Mouse (Mus musculus): Measurements from ENCODE around the gene Dimt1.
"Not testable (repeated sequence)": the region's sequence is repeated elsewhere in the genome, so short reads cannot be mapped to it uniquely, and the experiment has no call there.

Dimt1 gene

GRCm38 (mm10) chr13:106946594-106947540, at the start of gene Dimt1:
TSS of gene Dimt1 (plus strand) at chr13:106947127.
- peak; percentile 95 for DNase-seq (ENCODE audit: low spot score)

- no peak for DNase-seq (ENCODE audit: low spot score)
Measured at GRCm38 (mm10) chr13:106904637-106905036, 42.3 kb upstream of the Dimt1 start.

- DNase-seq (ENCODE audit: low spot score), result not testable (repeated sequence)
Measured at GRCm38 (mm10) chr13:106905154-106905553, 41.8 kb upstream of the Dimt1 start.

GRCm38 (mm10) chr13:106907273-106907672, 39.7 kb upstream of the Dimt1 start:
- DNase-seq (ENCODE audit: low spot score), result no peak

- DNase-seq (ENCODE audit: low spot score), result no peak
Measured at GRCm38 (mm10) chr13:106910096-106910495, 36.8 kb upstream of the Dimt1 start.

GRCm38 (mm10) chr13:106913125-106913736, 33.7 kb upstream of the Dimt1 start:
- DNase-seq (ENCODE audit: low spot score), result no peak

- DNase-seq (ENCODE audit: low spot score), result no peak
Measured at GRCm38 (mm10) chr13:106918322-106919050, 28.4 kb upstream of the Dimt1 start.

GRCm38 (mm10) chr13:106925921-106926320, 21.0 kb upstream of the Dimt1 start:
- not testable (repeated sequence) for DNase-seq (ENCODE audit: low spot score)

- no peak for DNase-seq (ENCODE audit: low spot score)
Measured at GRCm38 (mm10) chr13:106928296-106928695, 18.6 kb upstream of the Dimt1 start.

- peak; percentile 50 for DNase-seq (ENCODE audit: low spot score)
Measured at GRCm38 (mm10) chr13:106929201-106929600, 17.7 kb upstream of the Dimt1 start.

GRCm38 (mm10) chr13:106935871-106936255, 11.1 kb upstream of the Dimt1 start:
- no peak for DNase-seq (ENCODE audit: low spot score)

- DNase-seq (ENCODE audit: low spot score), result peak; percentile 85
Measured at GRCm38 (mm10) chr13:106936256-106937137, 10.4 kb upstream of the Dimt1 start, which contains the start of gene Ipo11. TSS of gene Ipo11 (minus strand) at chr13:106936958.

- DNase-seq (ENCODE audit: low spot score), result no peak
Measured at GRCm38 (mm10) chr13:106937138-106937472, 9.8 kb upstream of the Dimt1 start.

- DNase-seq (ENCODE audit: low spot score), result no peak
Measured at GRCm38 (mm10) chr13:106941211-106941976, 5.5 kb upstream of the Dimt1 start.

GRCm38 (mm10) chr13:106942721-106943120, 4.2 kb upstream of the Dimt1 start:
- no peak for DNase-seq (ENCODE audit: low spot score)

GRCm38 (mm10) chr13:106945518-106945917, 1.4 kb upstream of the Dimt1 start:
- no peak for DNase-seq (ENCODE audit: low spot score)

GRCm38 (mm10) chr13:106947583-106947982, 656 bp downstream of the Dimt1 start:
- DNase-seq (ENCODE audit: low spot score), result no peak

GRCm38 (mm10) chr13:106954880-106955279, 8.0 kb downstream of the Dimt1 start:
- DNase-seq (ENCODE audit: low spot score), result no peak

- DNase-seq (ENCODE audit: low spot score), result no peak
Measured at GRCm38 (mm10) chr13:106957554-106957953, 10.6 kb downstream of the Dimt1 start.

GRCm38 (mm10) chr13:106958286-106958685, 11.4 kb downstream of the Dimt1 start:
- DNase-seq (ENCODE audit: low spot score), result no peak

GRCm38 (mm10) chr13:106960557-106960956, 13.6 kb downstream of the Dimt1 start:
- no peak for DNase-seq (ENCODE audit: low spot score)
